9 mouse cellular contexts compared by ENCODE assay signal in genomic region chr8:57574398-57574797, GRCm38 (mm10).
A peak's percentile ranks its signal among the peaks of the same experiment; 100 is the strongest.
DNase-seq lines count a peak whose midpoint lies in the region; ATAC-seq lines count a peak whose summit lies in the region.
"Had no signal": no experiment of that assay in that cellular context is flagged by ENCODE, and none has a peak within 500 bp of the region (broad histone marks: within the 10 kb centered on the region; RNA-seq: fewer than 3 reads in every experiment).

No protein-coding gene starts in this region.

- DNase-seq in MN1 (ENCODE audit: low spot score), result peak; percentile 83
- DNase-seq in c-Kit-positive CD71-positive TER-119-negative erythroid progenitor cells, embryonic 14.5 days (ENCODE audit: low read depth), result peak; percentile 68
- DNase-seq in forebrain, embryonic 14.5 days (ENCODE audit: low spot score), result peak; percentile 82
- peak; percentile 69 to 71 for DNase-seq in layer of hippocampus, postnatal 36 days
- DNase-seq in right cerebral cortex, postnatal 10 days (ENCODE audit: low spot score in 2 of 2), result peak; percentile 66 to 81
- peak; percentile 58 to 63 for DNase-seq in urinary bladder, postnatal 36 days (ENCODE audit: low spot score in 2 of 2)

- H3K36me3 ChIP-seq in forebrain, embryonic 14.5 days (ENCODE audit: control insufficient read depth, insufficient read depth, low read length), result no peaks in the 10 kb centered on the region
- H3K36me3 ChIP-seq in hindbrain, embryonic 15.5 days, result no peaks in the 10 kb centered on the region
- H3K36me3 ChIP-seq: limb, embryonic 15.5 days had no signal

- 6% methylated on average over 7 of the region's 7 CpGs for WGBS in forebrain, embryonic 14.5 days
- 9% methylated on average over 7 of the region's 7 CpGs for WGBS in hindbrain, embryonic 15.5 days

- 0 out of 2 replicates have a peak, but pooled peaks cover 3% of the 10 kb centered on the region for H3K4me1 ChIP-seq in forebrain, embryonic 14.5 days (ENCODE audit: control insufficient read depth, insufficient read depth, low read length)
- H3K4me1 ChIP-seq in hindbrain, embryonic 15.5 days (replicated peaks), result peaks cover 7% of the 10 kb centered on the region; the same call in 1 of the 2 replicates

- H3K9me3 ChIP-seq in forebrain, embryonic 14.5 days (replicated peaks; ENCODE audit: control insufficient read depth, low read length), result no peaks in the 10 kb centered on the region
- H3K9me3 ChIP-seq in hindbrain, embryonic 15.5 days, result no peaks in the 10 kb centered on the region
- H3K9me3 ChIP-seq: limb, embryonic 15.5 days had no signal

- no peak overlapping the region for H3K4me2 ChIP-seq in forebrain, embryonic 14.5 days (ENCODE audit: low read length)
- H3K4me2 ChIP-seq in hindbrain, embryonic 15.5 days, result no peak overlapping the region
- H3K4me2 ChIP-seq: limb, embryonic 15.5 days had no signal

- H3K4me3 ChIP-seq in forebrain, embryonic 14.5 days (ENCODE audit: low read depth, low read length), result no peak overlapping the region
- H3K4me3 ChIP-seq in hindbrain, embryonic 15.5 days, result no peak overlapping the region
- H3K4me3 ChIP-seq: limb, embryonic 15.5 days had no signal

- H3K27me3 ChIP-seq in forebrain, embryonic 14.5 days (replicated peaks; ENCODE audit: control insufficient read depth, insufficient read depth, low read length), result no peaks in the 10 kb centered on the region
- no peaks in the 10 kb centered on the region for H3K27me3 ChIP-seq in hindbrain, embryonic 15.5 days
- H3K27me3 ChIP-seq: limb, embryonic 15.5 days had no signal

- no peak overlapping the region for H3K27ac ChIP-seq in forebrain, embryonic 14.5 days (ENCODE audit: low read depth, low read length)
- no peak overlapping the region for H3K27ac ChIP-seq in hindbrain, embryonic 15.5 days (replicated peaks)
- H3K27ac ChIP-seq: limb, embryonic 15.5 days had no signal

- no peak overlapping the region for H3K9ac ChIP-seq in forebrain, embryonic 14.5 days (ENCODE audit: low read length)
- H3K9ac ChIP-seq in hindbrain, embryonic 15.5 days, result no peak overlapping the region
- H3K9ac ChIP-seq: limb, embryonic 15.5 days had no signal

- ATAC-seq in forebrain, embryonic 14.5 days, result peak; percentile 83
- peak; percentile 77; the same call in 1 of the 2 replicates for ATAC-seq in hindbrain, embryonic 15.5 days (ENCODE audit: low FRiP score, low read depth)
- peak; percentile 78 for ATAC-seq in megakaryocyte progenitor cell, adult 5-6 weeks (replicated peaks; ENCODE audit: poor library complexity)
